Mouse (Mus musculus) thymus, adult 2 months (tissue): Measurements from ENCODE around the gene Atpaf1.

Experiments
- CTCF ChIP-seq: fragments of 200-500 bp; IDR thresholded peaks from 2 replicates; pipeline ENCODE4 v1.5.1; 2012; ENCODE audit warnings: mild to moderate bottlenecking, control low read depth, low read length, moderate library complexity, borderline replicate concordance; ENCODE audit not compliant: control insufficient read depth, poor library complexity, insufficient read depth; ENCODE audit errors: extremely low read depth
- POLR2A ChIP-seq: fragments of 200-500 bp; IDR thresholded peaks from 2 replicates; pipeline ENCODE4 v1.6.1; 2012; ENCODE audit warnings: mild to moderate bottlenecking, low read length, control low read depth, moderate library complexity; ENCODE audit not compliant: control insufficient read depth, poor library complexity, insufficient read depth; ENCODE audit errors: extremely low read depth

GRCm38 (mm10) chr4:115840842-115841241 is 56.2 kb downstream of the Atpaf1 start:
- TF ChIP-seq CTCF = no peak
- no peak for TF ChIP-seq POLR2A
